Mouse (Mus musculus) urinary bladder, postnatal 10 days (tissue): ENCODE results near the gene Dip2b.

Experiments used
- DNase-seq: peaks from one replicate; pipeline ENCODE4 v3.0.0; 2022; ENCODE audit warnings: low spot score

Gene Dip2b

DNA sequence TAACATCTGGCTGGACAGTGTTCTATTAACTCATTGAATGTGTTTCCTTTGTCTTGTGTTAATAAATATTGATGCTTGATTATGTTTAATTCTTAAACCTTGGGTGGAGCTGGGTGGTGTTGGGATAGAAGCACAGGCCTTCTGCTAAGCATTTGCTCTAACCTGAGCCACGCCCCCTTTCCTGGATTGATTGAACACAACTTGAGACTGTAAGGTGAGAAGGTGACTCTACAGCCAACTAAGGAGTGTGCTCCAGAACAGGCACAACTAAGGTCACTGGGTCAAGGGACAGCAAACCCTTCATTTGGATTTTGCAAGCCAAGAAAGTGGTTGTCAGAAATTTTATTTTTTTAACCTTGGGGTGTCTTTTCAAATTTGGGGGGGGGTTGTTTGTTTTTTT, 180.9 kb downstream of the Dip2b start:
- no peak for DNase-seq

GRCm38 (mm10) chr15:100220916-100221315, 182.5 kb downstream of the Dip2b start:
- DNase-seq: no peak

DNA sequence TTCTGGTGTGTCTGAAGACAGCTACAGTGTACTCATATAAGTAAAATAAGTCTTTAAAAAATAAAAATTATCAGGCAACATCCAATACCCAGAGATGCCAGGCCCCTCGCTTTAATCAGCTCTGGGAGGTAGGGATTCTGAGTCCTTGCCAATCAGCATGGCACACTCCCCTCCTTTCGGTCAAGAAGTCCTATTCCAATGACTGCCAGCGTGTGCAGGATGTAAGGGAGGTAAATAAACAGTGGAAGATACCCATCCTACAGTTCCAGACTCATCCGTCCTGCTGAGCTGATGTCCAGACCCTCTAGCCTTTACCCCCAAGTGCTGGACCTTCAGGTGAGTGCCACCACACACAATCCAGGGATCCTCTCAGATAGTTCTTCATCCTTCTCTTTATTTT, 186.9 kb downstream of the Dip2b start:
- DNase-seq: no peak

- no peak for DNase-seq
Observed at GRCm38 (mm10) chr15:100225891-100226290, 187.4 kb downstream of the Dip2b start.

- DNase-seq: no peak
Observed at GRCm38 (mm10) chr15:100227031-100227662, 188.7 kb downstream of the Dip2b start.

- DNase-seq: peak; percentile 59
Observed at GRCm38 (mm10) chr15:100227663-100228534, 189.4 kb downstream of the Dip2b start, which contains the start of gene Atf1. Gene Atf1 (plus strand): TSS chr15:100227819.

- DNase-seq: no peak
Observed at GRCm38 (mm10) chr15:100228535-100229336, 190.3 kb downstream of the Dip2b start.

DNA sequence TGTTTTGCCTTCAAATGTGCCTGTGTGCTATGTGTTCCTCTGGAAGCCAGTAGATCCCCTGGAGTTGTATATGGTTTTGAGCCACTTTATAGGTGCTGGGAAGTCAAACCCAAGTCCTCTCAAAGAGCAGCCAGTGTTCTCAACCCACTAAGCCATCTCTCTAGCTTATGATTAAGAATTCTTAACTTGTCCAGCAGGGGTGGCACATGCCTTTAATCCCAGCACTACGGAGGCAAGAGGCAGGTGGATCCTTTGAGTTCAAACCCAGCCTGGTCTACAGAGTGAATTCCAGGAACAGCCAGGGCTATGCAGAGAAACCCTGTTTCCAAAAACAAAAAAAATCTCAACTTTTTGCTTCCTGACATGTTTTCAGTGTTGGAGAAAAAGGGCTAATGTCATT, 192.2 kb downstream of the Dip2b start:
- DNase-seq: no peak

DNA sequence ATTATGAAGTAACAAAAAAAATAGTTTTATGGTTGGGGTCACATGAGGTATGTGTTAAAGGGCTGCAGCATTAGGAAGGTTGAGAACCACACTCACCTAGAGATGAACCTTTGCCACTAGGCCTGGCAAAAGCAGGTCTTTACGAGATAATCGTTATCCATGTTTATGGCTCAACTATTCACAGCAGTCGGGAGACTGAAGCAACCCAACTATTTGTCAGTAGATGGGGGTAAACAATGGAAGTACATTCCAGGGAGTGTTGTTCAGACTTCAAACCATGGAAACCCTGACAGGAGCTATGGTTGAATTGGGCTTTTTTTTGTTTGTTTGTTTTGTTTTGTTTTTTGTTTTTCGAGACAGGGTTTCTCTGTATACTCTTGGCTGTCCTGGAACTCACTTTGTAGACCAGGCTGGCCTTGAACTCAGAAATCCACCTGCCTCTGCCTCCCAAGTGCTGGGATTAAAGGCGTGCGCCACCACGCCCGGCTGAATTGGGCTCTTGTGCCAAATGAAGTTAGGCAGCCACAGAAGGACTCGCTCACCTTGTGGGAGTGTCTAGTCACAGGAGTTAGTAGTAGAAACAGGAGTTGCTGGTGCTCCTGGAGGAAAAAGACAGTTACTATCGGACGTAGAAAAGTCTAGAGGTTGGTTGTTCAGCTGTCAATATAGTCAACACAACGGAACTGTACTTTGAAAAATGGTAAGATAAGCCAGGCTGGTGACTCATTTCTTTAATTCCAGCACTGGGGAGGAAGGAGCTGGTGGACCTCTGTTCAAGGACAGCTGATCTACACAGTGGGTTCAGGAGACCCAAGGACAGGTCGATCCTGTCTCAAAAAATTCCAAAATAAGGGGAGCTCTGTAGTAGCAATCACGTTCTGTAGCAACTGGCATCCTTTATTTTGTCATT, 193.4 kb downstream of the Dip2b start:
- DNase-seq: no peak

DNA sequence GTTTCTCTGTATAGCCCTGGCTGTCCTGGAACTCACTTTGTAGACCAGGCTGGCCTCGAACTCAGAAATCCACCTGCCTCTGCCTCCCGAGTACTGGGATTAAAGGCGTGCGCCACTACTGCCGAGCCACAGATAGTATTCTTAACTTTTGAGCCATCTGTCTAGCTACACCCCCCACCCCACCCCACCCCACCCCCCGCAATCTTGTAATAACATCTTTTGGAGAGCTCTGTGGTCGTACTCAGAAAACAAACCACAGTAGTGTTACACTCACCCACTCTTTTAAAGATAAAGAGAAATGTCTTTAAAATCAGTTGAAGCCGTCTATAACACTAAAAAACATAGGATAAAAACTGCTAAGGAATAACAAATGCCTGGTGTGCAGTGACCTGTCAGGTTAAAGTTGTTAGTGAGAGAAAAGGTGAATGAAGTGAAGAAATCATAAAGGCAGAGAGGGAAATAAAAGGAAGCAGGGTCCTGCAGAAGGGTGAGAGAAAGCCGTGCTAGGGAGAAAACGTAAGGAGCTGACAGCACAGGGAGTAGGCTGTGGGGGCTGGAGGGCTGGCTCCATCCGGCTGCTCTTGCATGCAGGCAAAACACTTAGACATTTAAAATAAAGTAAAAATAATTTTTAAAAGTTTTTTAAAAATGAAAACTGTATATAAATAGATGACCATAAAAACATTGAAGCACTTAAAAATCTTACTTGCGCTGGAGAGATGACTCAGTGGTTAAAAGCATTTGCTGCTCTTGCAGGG, 196.9 kb downstream of the Dip2b start:
- no peak for DNase-seq

GRCm38 (mm10) chr15:100236952-100237351, 198.5 kb downstream of the Dip2b start:
- DNase-seq: no peak

- no peak for DNase-seq
Observed at GRCm38 (mm10) chr15:100241780-100242179, 203.3 kb downstream of the Dip2b start.

DNA sequence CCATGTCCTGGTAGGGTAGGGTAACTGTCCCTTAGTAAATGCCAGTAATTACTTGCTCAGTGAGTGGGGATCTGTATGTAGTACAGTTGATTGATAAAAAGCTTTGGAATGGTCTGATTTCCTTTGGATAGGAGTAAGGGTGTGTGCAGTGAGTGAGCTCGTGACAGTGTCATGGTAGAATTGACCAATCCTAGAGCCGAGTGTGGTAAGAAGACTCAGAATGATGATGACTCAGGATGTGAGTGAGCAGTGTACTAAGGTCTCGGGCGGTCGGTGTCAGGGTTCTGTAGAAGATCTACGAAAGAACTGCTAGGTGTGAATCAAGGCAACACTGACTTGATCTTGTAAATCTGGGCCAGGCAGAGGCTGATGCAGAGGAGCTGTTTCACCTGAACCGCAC, 207.5 kb downstream of the Dip2b start:
- no peak for DNase-seq

GRCm38 (mm10) chr15:100247296-100247695, 208.8 kb downstream of the Dip2b start:
- no peak for DNase-seq

DNA sequence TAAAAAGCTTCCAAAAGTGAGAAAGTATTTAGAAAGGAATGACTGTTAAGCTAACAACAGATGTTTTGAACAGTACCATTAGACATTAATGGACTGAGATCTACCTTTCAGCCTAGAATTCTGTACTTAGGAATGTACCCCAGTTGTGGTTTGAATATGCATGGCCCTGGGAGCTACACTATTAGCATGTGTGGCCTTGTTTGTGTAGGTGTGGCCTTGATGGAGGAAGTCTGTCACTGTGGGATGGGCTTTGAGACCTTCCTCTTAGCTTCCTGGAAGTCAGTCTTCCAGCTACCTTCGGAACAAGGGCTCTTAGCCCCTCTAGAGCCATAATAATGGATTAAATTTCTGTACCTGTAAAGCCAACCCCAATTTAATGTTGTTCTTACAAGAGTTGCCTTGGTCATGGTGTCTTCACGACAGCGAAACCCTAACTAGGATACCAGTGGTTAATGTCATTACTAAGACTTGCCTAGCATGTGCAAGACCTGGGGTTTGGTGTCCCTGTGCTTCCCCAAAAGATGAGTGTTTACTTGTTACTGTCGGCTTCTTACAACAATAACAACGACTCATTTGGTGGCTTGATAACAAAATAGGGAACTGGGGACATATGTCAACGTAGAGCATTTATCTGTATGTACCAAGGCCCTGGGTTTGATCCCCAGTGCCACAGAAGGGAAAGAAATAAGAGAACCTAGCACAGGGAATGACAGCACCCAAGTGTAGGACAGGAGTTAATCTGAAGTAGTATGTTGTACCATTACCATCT, 210.4 kb downstream of the Dip2b start:
- no peak for DNase-seq

DNA sequence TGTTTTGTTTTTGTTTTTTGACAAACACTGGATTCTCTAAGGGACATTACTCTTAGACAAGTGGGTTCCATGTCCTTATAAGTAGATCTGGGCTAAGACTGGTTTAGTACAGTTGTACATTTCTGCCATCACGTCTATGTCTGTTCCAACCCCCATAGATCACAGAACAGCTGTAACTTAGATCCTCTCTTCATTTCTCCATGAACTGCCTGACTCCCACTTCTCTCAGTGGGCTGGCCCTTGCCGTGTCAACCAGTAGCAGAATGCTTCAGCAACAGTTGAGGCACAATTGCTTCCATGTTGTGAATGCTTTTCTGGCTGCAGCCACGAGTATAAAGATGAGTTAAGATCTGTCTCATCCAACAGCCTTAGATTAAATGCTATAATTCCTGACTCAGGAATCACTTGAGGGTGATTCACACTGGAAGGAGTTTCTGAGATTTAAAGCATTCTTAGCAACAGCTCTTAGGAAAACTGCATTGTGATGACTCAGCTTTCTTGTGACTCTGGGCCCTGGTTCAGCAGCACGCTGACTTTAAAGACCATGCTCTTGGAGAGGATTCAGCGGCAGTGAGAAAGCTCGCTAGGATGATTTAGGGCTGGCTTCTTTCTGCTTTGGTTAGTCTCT, 212.8 kb downstream of the Dip2b start:
- no peak for DNase-seq

DNA sequence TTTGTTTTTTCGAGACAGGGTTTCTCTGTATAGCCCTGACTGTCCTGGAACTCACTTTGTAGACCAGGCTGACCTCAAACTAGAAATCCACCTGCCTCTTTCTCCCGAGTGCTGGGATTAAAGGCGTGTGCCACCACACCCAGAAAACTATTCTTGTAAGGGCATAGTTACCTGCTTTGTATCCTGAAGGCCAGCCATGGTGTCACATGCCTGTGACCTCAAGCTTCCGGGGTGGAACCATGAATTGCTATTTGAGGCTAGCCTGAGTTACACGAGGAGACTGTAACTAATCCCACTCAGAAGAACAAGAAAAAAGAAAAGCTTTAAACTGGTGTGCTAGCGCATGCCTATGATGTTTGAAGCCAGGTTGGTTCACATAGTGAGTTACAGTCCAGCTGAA, 217.9 kb downstream of the Dip2b start:
- DNase-seq: no peak

- DNase-seq: no peak
Observed at GRCm38 (mm10) chr15:100257305-100257704, 218.8 kb downstream of the Dip2b start.

DNA sequence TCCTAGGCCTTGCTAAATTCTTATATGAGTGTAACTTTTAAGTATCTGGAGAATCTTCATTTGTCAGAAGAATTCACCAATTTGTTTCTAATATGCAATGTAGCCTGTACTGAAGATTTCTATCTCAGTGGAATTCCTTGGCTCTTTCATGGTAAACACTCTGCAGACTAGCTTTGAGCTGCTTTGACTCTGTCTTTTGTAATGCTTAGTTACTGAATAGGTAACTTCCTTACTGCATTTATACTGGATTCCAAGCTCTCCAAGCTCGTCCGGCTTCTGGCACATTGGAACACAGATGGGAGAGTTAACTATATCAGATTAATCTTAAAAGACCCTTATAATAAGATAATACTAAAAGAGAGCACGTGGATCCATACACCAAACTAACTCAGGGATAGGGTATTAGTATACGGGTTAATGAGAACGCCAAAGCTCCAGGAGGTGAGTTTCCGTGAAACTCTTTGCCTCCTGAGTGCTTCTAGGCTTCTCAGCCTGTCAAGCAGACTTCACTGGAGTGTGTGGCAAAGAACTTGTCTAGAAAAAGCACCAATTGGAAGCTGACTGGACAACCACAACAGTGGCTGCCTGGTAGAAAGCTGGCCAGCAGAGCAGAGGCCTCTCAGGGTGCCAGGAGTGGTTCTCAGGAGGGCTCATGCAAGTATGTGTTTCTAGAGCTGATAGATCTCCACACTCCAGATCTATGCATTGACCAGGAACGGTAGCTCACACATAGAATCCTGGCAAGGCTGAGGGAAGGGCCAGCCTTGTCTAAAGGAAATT, 220.4 kb downstream of the Dip2b start:
- DNase-seq: no peak
